Mouse (Mus musculus) adrenal gland, postnatal 14 days (tissue): ENCODE results near the gene Vmn1r203. TPM values are rescaled to one million over a fixed set of nuclear protein-coding genes. Genes with fewer than 3 reads are reported as not detected.
"Not testable (repeated sequence)": the region's sequence is repeated elsewhere in the genome, so short reads cannot be mapped to it uniquely, and the experiment has no call there.

ENCODE experiments used
- DNase-seq: peaks from one replicate; pipeline ENCODE4 v3.0.0; 2021; ENCODE audit warnings: mixed read lengths
- long read RNA-seq, 2 experiments: library from polyadenylated mRNA; stranded (forward); transcript quantifications; one replicate each; pipeline ENCODE4 v2.0.0; 2021
- total RNA-seq: library from RNA; stranded (reverse); gene quantifications from 2 replicates; pipeline ENCODE4 v1.2.3, GENCODE M21; 2021

The Vmn1r203 gene
- not detected in 2 replicates for total RNA-seq
- long read RNA-seq, experiment 1: 0 reads
- long read RNA-seq, experiment 2: 0 reads

- DNase-seq: no peak
These were observed at the start of gene Vmn1r203 for GRCm38 (mm10) chr13:22517814-22518213. Gene Vmn1r203, plus strand, starts transcription at chr13:22518114.

GRCm38 (mm10) chr13:22471623-22472022 lies 46.3 kb upstream of the Vmn1r203 start, which contains the start of gene Vmn1r201:
Gene Vmn1r201, plus strand, starts transcription at chr13:22471923.
- DNase-seq: no peak

GRCm38 (mm10) chr13:22502431-22502830 lies 15.5 kb upstream of the Vmn1r203 start:
- DNase-seq: no peak

GRCm38 (mm10) chr13:22505281-22505680 lies 12.6 kb upstream of the Vmn1r203 start, which contains the start of gene Vmn1r202:
Gene Vmn1r202, minus strand, starts transcription at chr13:22505381.
- DNase-seq: no peak

- DNase-seq: not testable (repeated sequence)
These were observed 35.0 kb downstream of the Vmn1r203 start, which contains the start of gene Vmn1r204 for GRCm38 (mm10) chr13:22552898-22553297. Gene Vmn1r204, plus strand, starts transcription at chr13:22553198.

- DNase-seq: not testable (repeated sequence)
These were observed 57.0 kb downstream of the Vmn1r203 start for GRCm38 (mm10) chr13:22574911-22575310.

Other genes with a start within 250 kb of the Vmn1r203 start
- gene Vmn1r195, start 247.6 kb upstream of the Vmn1r203 start, total RNA-seq: not detected in 2 replicates
- not detected in 2 replicates for gene Vmn1r196, start 228.2 kb upstream of the Vmn1r203 start, total RNA-seq
- gene Vmn1r197, start 193.5 kb upstream of the Vmn1r203 start, total RNA-seq: not detected in 2 replicates
- not detected in 2 replicates for gene Vmn1r198, start 167.8 kb upstream of the Vmn1r203 start, total RNA-seq
- gene Vmn1r199, start 138.3 kb upstream of the Vmn1r203 start, total RNA-seq: not detected in 2 replicates
- not detected in 2 replicates for gene Vmn1r200, start 127.7 kb upstream of the Vmn1r203 start, total RNA-seq
- gene Vmn1r201, start 46.2 kb upstream of the Vmn1r203 start, total RNA-seq: not detected in 2 replicates
- not detected in 2 replicates for gene Vmn1r202, start 12.7 kb upstream of the Vmn1r203 start, total RNA-seq
- not detected in 2 replicates for gene Vmn1r204, start 35.1 kb downstream of the Vmn1r203 start, total RNA-seq
- gene Vmn1r205, start 74.9 kb downstream of the Vmn1r203 start, total RNA-seq: not detected in 2 replicates
- gene Vmn1r206, start 106.1 kb downstream of the Vmn1r203 start, total RNA-seq: not detected in 2 replicates
- gene Vmn1r207-ps, start 211.5 kb downstream of the Vmn1r203 start, total RNA-seq: not detected in 2 replicates